Comparison of ENCODE assay signal across 16 mouse cellular contexts in genomic region chr12:32280309-32280708, GRCm38 (mm10).
"Had no signal": no experiment of that assay in that cellular context is flagged by ENCODE, and none has a peak within 500 bp of the region (broad histone marks: within the 10 kb centered on the region; RNA-seq: fewer than 3 reads in every experiment).

No protein-coding gene starts in this region.

- DNase-seq: lung, adult 2 months; lung, postnatal 14 days; right cerebral cortex, postnatal 14 days; thymus, adult 2 months; thymus, postnatal 25 days; thymus, postnatal 4 days had no signal

- H3K4me3 ChIP-seq: lung, embryonic 15.5 days; megakaryocyte, embryonic 14.5 days; midbrain, embryonic 13.5 days; midbrain, embryonic 15.5 days; neural tube, embryonic 12.5 days; stomach, embryonic 15.5 days had no signal

- H3K9me3 ChIP-seq: lung, embryonic 15.5 days; megakaryocyte, embryonic 14.5 days; midbrain, embryonic 13.5 days; midbrain, embryonic 15.5 days; neural tube, embryonic 12.5 days; stomach, embryonic 15.5 days had no signal

- H3K4me2 ChIP-seq: lung, embryonic 15.5 days; midbrain, embryonic 11.5 days; midbrain, embryonic 13.5 days; midbrain, embryonic 15.5 days; neural tube, embryonic 12.5 days; stomach, embryonic 15.5 days had no signal

- H3K27me3 ChIP-seq: lung, embryonic 15.5 days; midbrain, embryonic 13.5 days; midbrain, embryonic 15.5 days; neural tube, embryonic 12.5 days; stomach, embryonic 15.5 days had no signal

- ATAC-seq: lung, postnatal 0 days; midbrain, embryonic 13.5 days; midbrain, embryonic 15.5 days had no signal

- H3K36me3 ChIP-seq: lung, embryonic 15.5 days; midbrain, embryonic 13.5 days; midbrain, embryonic 15.5 days; neural tube, embryonic 12.5 days; stomach, embryonic 15.5 days had no signal

- H3K4me1 ChIP-seq: lung, embryonic 15.5 days; midbrain, embryonic 13.5 days; midbrain, embryonic 15.5 days; neural tube, embryonic 12.5 days; stomach, embryonic 15.5 days had no signal

- H3K27ac ChIP-seq: lung, embryonic 15.5 days; macrophage; midbrain, embryonic 13.5 days; midbrain, embryonic 15.5 days; neural tube, embryonic 12.5 days; stomach, embryonic 15.5 days; stomach, postnatal 0 days had no signal

- H3K9ac ChIP-seq: lung, embryonic 15.5 days; midbrain, embryonic 13.5 days; midbrain, embryonic 15.5 days; neural tube, embryonic 12.5 days; stomach, embryonic 15.5 days had no signal
